Mouse (Mus musculus): Measurements from ENCODE around the gene Gm12695.

- no peak for TF ChIP-seq EP300 (IDR thresholded peaks at IDR 0.05; ENCODE audit: low read depth)
- no peak for TF ChIP-seq CTCF (IDR thresholded peaks at IDR 0.05; ENCODE audit: low read depth)
These were observed 65.7 kb downstream of the Gm12695 start for GRCm38 (mm10) chr4:96718977-96719966.

Measured in liver, embryonic 14.5 days (tissue).